Mouse (Mus musculus) CH12.LX (cell line): ENCODE measurements at regions not wholly inside any gene's neighbourhood (a gene's known extent, or its start where the extent isn't known, plus 50 kb on each side); places are given as distances from the start of the nearest gene placed in this dataset.

Source experiments
- CTCF ChIP-seq, 2 experiments: IDR thresholded peaks in 1 of 2; conservative IDR thresholded peaks in 1 of 2; 2 replicates each; pipeline ENCODE4 v1.5.1; 2011 to 2012; ENCODE audit warnings: low read depth in 2 of 2, low read length in 2 of 2, improper control_type of control experiment in 1 of 2, inconsistent platforms in 1 of 2, mild to moderate bottlenecking in 1 of 2, moderate library complexity in 1 of 2
- JUND ChIP-seq: conservative IDR thresholded peaks from 2 replicates; pipeline ENCODE4 v1.6.1; 2011; ENCODE audit warnings: low read depth, low read length, improper control_type of control experiment
- SIN3A ChIP-seq: IDR thresholded peaks from 2 replicates; pipeline ENCODE4 v1.6.1; 2012; ENCODE audit warnings: low read length, improper control_type of control experiment, inconsistent platforms

- TF ChIP-seq JUND (no peak), CTCF (conservative IDR thresholded peaks at IDR 0.05 in 1 of 2, IDR thresholded peaks at IDR 0.05 in 1 of 2; ENCODE audit: low read depth in 2 of 2, low read length in 2 of 2) (no peak), SIN3A (no peak)
Observed at GRCm38 (mm10) chr9:122501864-122502341, 150.5 kb downstream of the Abhd5 start.
